11 mouse cellular contexts compared by ENCODE assay signal in genomic region chr17:36001966-36002365, GRCm38 (mm10). TPM values are rescaled to one million over a fixed set of nuclear protein-coding genes. Genes with fewer than 3 reads are reported as not detected.
A peak's percentile ranks its signal among the peaks of the same experiment; 100 is the strongest.
DNase-seq lines count a peak whose midpoint lies in the region; ATAC-seq and TF ChIP-seq lines count a peak whose summit lies in the region.
"Had no signal": no experiment of that assay in that cellular context is flagged by ENCODE, and none has a peak within 500 bp of the region (broad histone marks: within the 10 kb centered on the region; RNA-seq: fewer than 3 reads in every experiment).

No protein-coding gene starts in this region.

- no peaks in the 10 kb centered on the region for H3K9me3 ChIP-seq in heart, embryonic 10.5 days
- H3K9me3 ChIP-seq in liver, embryonic 14.5 days (ENCODE audit: control insufficient read depth, low read length): peaks cover 22% of the 10 kb centered on the region

- ATAC-seq in liver, embryonic 14.5 days (ENCODE audit: insufficient read depth): peak; percentile 83

- H3K27ac ChIP-seq in heart, embryonic 10.5 days: no peak overlapping the region
- H3K27ac ChIP-seq in liver, embryonic 14.5 days: peak overlapping the region; percentile 91
- H3K27ac ChIP-seq: kidney, postnatal 0 days; limb, embryonic 12.5 days; midbrain, embryonic 12.5 days had no signal

- peak overlapping the region; percentile 23; the same call in 1 of the 2 replicates for H3K9ac ChIP-seq in liver, embryonic 14.5 days (replicated peaks)
- H3K9ac ChIP-seq: limb, embryonic 12.5 days; midbrain, embryonic 12.5 days had no signal

- peak overlapping the region; percentile 54 for H3K4me2 ChIP-seq in liver, embryonic 14.5 days (ENCODE audit: low read depth)
- H3K4me2 ChIP-seq: limb, embryonic 12.5 days; midbrain, embryonic 12.5 days had no signal

- H3K4me3 ChIP-seq in heart, embryonic 10.5 days: no peak overlapping the region
- H3K4me3 ChIP-seq in liver, embryonic 14.5 days (ENCODE audit: insufficient read depth in 1 of 2, low read depth in 2 of 2, low read length in 2 of 2): peak overlapping the region in 1 of 2 experiments; percentile 10; a peak in 2 of 4 replicates
- H3K4me3 ChIP-seq: limb, embryonic 12.5 days; midbrain, embryonic 12.5 days had no signal

- H3K4me1 ChIP-seq in heart, embryonic 10.5 days: peaks cover 8% of the 10 kb centered on the region; the same call in 1 of the 2 replicates
- H3K4me1 ChIP-seq in liver, embryonic 14.5 days (replicated peaks; ENCODE audit: control insufficient read depth in 2 of 2, insufficient read depth in 2 of 2, low read length in 1 of 2): peaks cover 42 to 54% of the 10 kb centered on the region in 2 experiments

- intact Hi-C loops in heart, postnatal 25 days (cut with DNase I): no loop called here

- TF ChIP-seq EP300 in liver, embryonic 14.5 days (IDR thresholded peaks at IDR 0.05; ENCODE audit: low read depth): peak; percentile 86

- TF ChIP-seq CTCF in liver, embryonic 14.5 days (IDR thresholded peaks at IDR 0.05; ENCODE audit: low read depth): no peak

- DNase-seq in heart, embryonic 10.5 days (ENCODE audit: low spot score): peak; percentile 90
- no peak for DNase-seq in heart, postnatal 25 days (ENCODE audit: low spot score)
- peak; percentile 21 to 37 for DNase-seq in B cell, adult 2 months
- peak; percentile 74 for DNase-seq in c-Kit-negative CD71-positive TER-119-positive erythroid progenitor cells, embryonic 14.5 days (ENCODE audit: low read depth, low spot score)
- peak; percentile 80 to 91 (median 86) for DNase-seq in liver, embryonic 14.5 days (ENCODE audit: low read depth in 3 of 3, low spot score in 3 of 3)
- DNase-seq in kidney, postnatal 10 days: no peak
- no peak for DNase-seq in embryo, embryonic 9.5 days (ENCODE audit: extremely low spot score)
- DNase-seq in layer of hippocampus, adult 9-10 months (ENCODE audit: low spot score): no peak

- no peaks in the 10 kb centered on the region for H3K27me3 ChIP-seq in heart, embryonic 10.5 days (ENCODE audit: insufficient read depth, poor library complexity, severe bottlenecking)
- H3K27me3 ChIP-seq in liver, embryonic 14.5 days (ENCODE audit: control insufficient read depth, insufficient read depth, low read length): no peaks in the 10 kb centered on the region
- H3K27me3 ChIP-seq: limb, embryonic 12.5 days; midbrain, embryonic 12.5 days had no signal

- H3K36me3 ChIP-seq in heart, embryonic 10.5 days: peaks cover 10% of the 10 kb centered on the region; the same call in 1 of the 2 replicates
- peaks cover 15% of the 10 kb centered on the region for H3K36me3 ChIP-seq in liver, embryonic 14.5 days (replicated peaks; ENCODE audit: control insufficient read depth, insufficient read depth, low read depth)

- 89% methylated on average over 6 of the region's 6 CpGs for WGBS in heart, embryonic 10.5 days
- WGBS in liver, embryonic 14.5 days (ENCODE audit: insufficient replicate concordance): 41% methylated on average over 6 of the region's 6 CpGs

RNA-seq across cellular contexts. Expression of gene H2-T24, which starts 18.4 kb away (rescaled TPM):
- polyA plus RNA-seq in heart, embryonic 10.5 days (2016; fragmentation: Nextera tagmentation; extraction: Ambion mirVana): 2.5 and 2.6 TPM in 2 replicates
- total RNA-seq in heart, postnatal 25 days (2021): 1 to 10 TPM; 7.4 to 7.5 TPM
- polyA plus RNA-seq in liver, embryonic 14.5 days (2012; rRNA removed): 3.2 and 4.3 TPM in 2 replicates
- polyA plus RNA-seq in liver, embryonic 14.5 days (2014; fragmentation: Nextera tagmentation; extraction: Ambion mirVana): 3.7 and 4.0 TPM in 2 replicates

RNA-seq across cellular contexts. Expression of gene Prr3, which starts 21.9 kb away (rescaled TPM):
- 21.9 and 30.5 TPM in 2 replicates for polyA plus RNA-seq in heart, embryonic 10.5 days (2016; fragmentation: Nextera tagmentation; extraction: Ambion mirVana)
- total RNA-seq in heart, postnatal 25 days (2021): 1 to 10 TPM; 3.8 to 4.4 TPM
- polyA plus RNA-seq in liver, embryonic 14.5 days (2012; rRNA removed): 5.5 and 6.3 TPM in 2 replicates
- 3.5 and 4.5 TPM in 2 replicates for polyA plus RNA-seq in liver, embryonic 14.5 days (2014; fragmentation: Nextera tagmentation; extraction: Ambion mirVana)

RNA-seq across cellular contexts. Expression of gene Gnl1, which starts 22.3 kb away (rescaled TPM):
- 47.2 and 49.8 TPM in 2 replicates for polyA plus RNA-seq in heart, embryonic 10.5 days (2016; fragmentation: Nextera tagmentation; extraction: Ambion mirVana)
- 10 to 100 TPM; 26.4 to 26.6 TPM for total RNA-seq in heart, postnatal 25 days (2021)
- polyA plus RNA-seq in liver, embryonic 14.5 days (2012; rRNA removed): 3.9 and 5.2 TPM in 2 replicates
- 4.4 and 5.6 TPM in 2 replicates for polyA plus RNA-seq in liver, embryonic 14.5 days (2014; fragmentation: Nextera tagmentation; extraction: Ambion mirVana)

RNA-seq across cellular contexts. Expression of gene H2-T23, which starts 30.7 kb away (rescaled TPM):
- 1.2 and 3.4 TPM in 2 replicates for polyA plus RNA-seq in heart, embryonic 10.5 days (2016; fragmentation: Nextera tagmentation; extraction: Ambion mirVana)
- total RNA-seq in heart, postnatal 25 days (2021): 10 to 100 TPM; 20.2 to 25.6 TPM
- 24.3 and 29.1 TPM in 2 replicates for polyA plus RNA-seq in liver, embryonic 14.5 days (2012; rRNA removed)
- polyA plus RNA-seq in liver, embryonic 14.5 days (2014; fragmentation: Nextera tagmentation; extraction: Ambion mirVana): 25.5 and 28.8 TPM in 2 replicates

RNA-seq across cellular contexts. Expression of gene Abcf1, which starts 32.4 kb away (rescaled TPM):
- 81.6 and 81.8 TPM in 2 replicates for polyA plus RNA-seq in heart, embryonic 10.5 days (2016; fragmentation: Nextera tagmentation; extraction: Ambion mirVana)
- total RNA-seq in heart, postnatal 25 days (2021): 10 to 100 TPM; 64.2 to 66.6 TPM
- polyA plus RNA-seq in liver, embryonic 14.5 days (2012; rRNA removed): 35.7 and 49.0 TPM in 2 replicates
- polyA plus RNA-seq in liver, embryonic 14.5 days (2014; fragmentation: Nextera tagmentation; extraction: Ambion mirVana): 39.0 and 49.1 TPM in 2 replicates

Comparison
In these comparisons a context has a peak if more than half of its experiments do, and no peak if none do; other contexts are left out.
1. DNase-seq: peak in heart, embryonic 10.5 days (single experiment), B cell, adult 2 months (2 of 2), c-Kit-negative CD71-positive TER-119-positive erythroid progenitor cells, embryonic 14.5 days (single experiment) and liver, embryonic 14.5 days (3 of 3); none in heart, postnatal 25 days (single experiment), kidney, postnatal 10 days (single experiment), embryo, embryonic 9.5 days (single experiment) and layer of hippocampus, adult 9-10 months (single experiment).